Mouse (Mus musculus) gastrocnemius, adult 8-10 months (tissue): ENCODE measurements around the gene Wsb2. TPM values are rescaled to one million over a fixed set of nuclear protein-coding genes. Genes with fewer than 3 reads are reported as not detected.
A peak's percentile ranks its signal among the peaks of the same experiment; 100 is the strongest.
"Not testable (repeated sequence)": the region's sequence is repeated elsewhere in the genome, so short reads cannot be mapped to it uniquely, and the experiment has no call there.

Experiments
- DNase-seq, 2 experiments: peaks; one replicate each; pipeline ENCODE4 v3.0.0; 2022; ENCODE audit warnings: low spot score in 2 of 2
- total RNA-seq, 4 experiments: library from RNA; stranded (reverse); gene quantifications; 2 replicates each; pipeline ENCODE4 v1.2.4; 2022

Gene Wsb2
- total RNA-seq: 100 to 1,000 TPM in 3 of 4 experiments, 10 to 100 TPM in 1; 94.3 to 146 (median 115) TPM

DNA sequence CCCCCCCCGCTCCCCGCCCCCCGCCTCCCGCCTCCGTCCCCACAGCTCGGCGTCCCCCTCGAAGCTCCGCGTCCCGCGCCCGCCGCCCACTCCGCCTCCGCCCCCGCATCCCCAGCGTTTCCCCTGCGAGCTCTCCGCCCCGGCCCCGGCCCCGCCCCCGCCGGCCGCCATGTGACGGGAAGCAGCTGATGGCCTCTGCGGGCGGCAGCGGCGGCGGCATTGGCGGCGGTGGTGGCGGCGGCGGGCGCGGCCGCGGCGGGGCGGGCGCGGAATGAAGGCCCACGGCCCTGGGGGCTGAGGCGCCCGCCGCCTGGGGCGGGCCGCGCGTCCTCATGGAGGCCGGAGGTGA is at the start of gene Wsb2:
Wsb2 (plus strand) TSS at position 176 of the 349 bp plus-strand sequence.
- peak; percentile 68 to 69 for DNase-seq

DNA sequence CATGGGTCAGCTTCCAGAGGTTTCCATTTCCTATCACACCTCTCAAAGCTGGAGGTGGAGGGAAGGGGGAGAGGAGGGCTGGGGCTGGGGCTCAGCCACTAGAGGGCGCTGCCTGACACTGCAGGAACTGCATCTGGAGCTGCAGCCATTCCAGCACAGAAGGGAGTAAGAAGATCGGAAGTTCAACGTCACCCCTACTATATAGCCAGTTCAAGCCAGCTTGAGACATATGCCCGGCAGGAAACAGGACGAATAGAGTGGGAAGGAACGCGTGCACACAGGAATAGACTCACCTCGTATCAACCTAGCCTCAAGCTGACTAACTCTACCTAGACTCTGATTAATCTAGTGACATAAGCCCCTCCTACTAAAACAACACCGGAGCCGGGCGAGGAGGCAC is 49.4 kb upstream of the Wsb2 start:
- peak; percentile 41 to 46 for DNase-seq

DNA sequence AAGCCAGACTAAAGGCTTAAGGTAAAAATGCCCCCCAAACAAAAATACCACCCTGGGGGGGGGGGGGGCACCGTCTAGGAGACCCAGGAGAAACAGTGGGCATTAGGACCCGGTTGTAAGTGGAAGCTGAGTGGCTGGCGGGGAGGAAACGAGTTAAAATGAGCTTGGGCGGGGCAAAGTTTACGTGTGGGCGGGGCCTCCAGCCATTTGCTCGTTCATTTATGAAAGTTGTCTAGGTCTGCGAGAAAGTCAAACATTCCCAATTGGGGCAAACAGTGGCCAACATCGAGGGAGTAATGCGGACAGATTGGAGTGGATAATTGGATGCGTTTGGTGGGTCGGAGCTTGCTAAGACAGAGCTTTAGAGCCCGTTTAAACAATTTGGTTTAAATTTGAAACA is 43.7 kb upstream of the Wsb2 start:
- DNase-seq: peak; percentile 45 to 50

DNA sequence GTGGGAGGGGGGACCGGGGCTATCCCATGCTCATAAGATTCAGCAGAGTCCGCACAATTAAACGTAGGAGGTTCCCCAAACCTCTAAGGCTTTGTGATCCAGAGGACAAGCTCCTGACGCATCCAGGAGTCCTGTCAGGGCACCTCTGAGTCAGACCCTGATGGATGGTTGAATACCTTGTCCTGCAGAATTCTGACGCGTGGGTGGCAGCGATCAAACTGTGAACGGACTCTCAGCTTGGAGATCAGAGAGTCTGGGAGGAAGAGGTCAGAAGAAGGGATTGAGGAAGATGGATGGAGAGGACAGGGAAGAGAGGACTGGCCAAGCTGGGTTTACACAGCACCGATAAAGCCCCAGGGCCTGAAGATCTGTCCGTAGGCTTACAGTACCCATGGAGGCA is 43.2 kb upstream of the Wsb2 start:
- no peak for DNase-seq

DNA sequence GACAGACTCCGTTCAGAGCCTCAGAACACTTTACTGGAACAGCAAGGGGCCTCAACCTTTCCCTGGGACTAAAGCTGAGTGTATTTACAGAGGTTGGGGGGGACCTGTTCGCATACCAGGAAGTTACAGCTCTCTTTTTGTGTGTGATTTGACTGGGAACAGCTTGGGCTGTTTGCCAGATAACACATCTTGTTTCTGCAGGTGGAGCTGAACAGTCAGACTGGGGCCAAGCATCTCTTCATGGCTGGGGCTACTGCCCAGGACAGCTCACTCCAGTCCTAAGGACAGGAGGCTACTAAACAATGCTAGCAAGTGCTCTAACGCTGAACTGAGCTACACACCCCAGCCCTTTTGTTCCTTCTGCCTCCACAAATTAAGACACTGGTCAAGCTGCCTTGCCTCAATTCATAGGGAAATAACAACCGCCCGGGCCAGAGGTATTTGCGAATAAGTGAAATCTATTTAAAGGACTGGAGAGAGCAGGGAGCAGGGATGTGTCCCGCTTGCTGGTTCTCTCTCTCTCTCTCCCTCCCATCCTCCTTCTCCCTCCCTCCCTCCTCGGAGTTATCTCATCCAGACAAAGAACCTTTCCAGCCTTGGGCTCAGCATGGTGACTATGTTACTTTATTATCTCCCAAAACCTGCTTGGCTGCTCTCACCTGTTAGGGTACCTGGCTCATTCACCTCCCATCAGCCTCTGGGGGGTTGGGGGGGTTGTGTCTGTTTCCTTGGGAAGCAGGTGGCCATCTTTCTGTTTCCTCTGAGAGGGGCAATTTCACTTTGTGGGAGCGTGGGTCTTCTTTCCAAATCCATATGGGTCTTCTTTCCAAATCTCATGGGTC is 42.3 kb upstream of the Wsb2 start:
- DNase-seq: no peak

DNA sequence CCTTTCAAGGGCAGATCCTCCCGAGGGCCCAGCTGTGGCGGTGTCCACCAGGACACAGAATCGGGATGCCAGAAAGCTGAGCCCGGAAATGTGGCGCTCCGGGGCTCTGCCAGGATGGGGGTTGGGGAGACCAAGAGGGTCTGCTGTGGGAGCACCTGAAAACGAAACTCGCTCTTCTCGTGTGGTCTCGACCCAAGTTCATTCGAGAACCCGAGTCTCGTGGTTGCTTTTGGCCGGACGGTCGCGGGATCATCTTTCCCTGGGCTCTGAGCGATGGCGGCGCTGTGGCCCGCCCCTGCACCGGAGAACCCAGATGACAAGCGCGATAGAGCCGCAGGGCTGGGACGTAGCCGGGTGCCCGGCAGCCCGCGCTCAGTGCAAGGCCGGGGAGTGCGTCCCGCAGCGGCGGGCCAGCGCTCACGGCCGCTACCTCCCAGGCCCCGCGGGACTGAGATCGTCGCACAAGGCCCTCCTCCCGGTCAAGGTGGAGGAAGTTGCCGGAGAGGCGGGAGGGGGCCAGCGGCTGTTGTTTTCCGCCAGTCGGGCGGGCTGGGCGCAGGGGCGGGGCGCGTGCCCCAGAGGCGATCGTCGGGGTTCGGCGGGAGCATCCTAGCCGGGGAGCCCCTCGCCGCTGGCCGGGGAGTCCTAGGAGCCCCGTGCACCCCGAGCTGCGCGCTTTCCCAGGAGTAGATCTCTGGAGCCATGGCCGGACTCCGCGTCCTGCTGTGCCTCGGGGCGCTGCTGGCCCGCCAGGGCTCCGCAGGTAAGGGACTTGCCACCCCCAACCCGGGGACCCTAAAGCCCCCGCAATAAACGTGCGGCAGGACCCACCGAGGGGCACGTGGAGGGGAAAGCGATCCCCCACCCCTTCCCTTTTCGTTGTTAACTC is 38.1 kb upstream of the Wsb2 start, which contains the start of gene Vsig10:
Vsig10 (plus strand) TSS at position 343 of the 889 bp plus-strand sequence.
- peak; percentile 60 to 71 for DNase-seq

DNA sequence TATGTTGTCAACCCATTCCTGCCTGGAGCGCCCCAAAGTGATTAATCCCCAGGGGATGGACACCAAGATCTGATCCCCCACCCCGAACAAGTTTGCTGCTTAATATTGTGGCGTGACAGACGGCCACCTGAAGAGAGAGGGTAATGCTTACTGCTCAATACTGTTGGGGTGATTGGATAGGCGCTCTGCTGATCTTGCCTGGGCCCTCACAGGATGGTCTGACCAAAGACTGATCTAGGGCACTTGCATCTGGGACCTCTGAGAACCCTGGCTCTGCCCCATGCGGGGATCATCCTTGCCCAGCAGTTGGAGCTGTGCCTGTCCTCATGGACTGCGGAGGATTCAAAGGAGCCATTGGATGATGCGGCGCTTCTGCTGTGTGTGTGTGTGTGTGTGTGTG is 33.4 kb upstream of the Wsb2 start:
- DNase-seq: no peak

DNA sequence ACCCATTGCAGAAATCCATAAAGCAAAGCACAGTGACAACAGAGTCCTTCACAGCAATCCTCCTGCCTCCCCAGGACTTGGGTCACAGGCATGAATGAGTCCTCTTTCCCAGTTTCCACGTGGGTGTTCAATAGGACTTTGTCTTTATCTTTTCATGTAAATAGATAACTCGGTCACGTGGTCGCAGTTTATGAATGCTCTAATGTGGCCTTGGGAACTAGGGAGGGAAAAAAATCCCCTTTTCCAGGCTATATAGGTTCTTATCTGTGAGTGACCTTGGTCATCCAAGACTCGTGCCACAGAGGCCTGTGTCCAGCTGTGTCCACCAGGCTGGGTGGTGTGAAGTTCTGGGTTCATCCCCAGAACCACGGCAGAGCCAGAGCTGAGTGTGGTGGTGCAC is 30.7 kb upstream of the Wsb2 start:
- DNase-seq: no peak

DNA sequence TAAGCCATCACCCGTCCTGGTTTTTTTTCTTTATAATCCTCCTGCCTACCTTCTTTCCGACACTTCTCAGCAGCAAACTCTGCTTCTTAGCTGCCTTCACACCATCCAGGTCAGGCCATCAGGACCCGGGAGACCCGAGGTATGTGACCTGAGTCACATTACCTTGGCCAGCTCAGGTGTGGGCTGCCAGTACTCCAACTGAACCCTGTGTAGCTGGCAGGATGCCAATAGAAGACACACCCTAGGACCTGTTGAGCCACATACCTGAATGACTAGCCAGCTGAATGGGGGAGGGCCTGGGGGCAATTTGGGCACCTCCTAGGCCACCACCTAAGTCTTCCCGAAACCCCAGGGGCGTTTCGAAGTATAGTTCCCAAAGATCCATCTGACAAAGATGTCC is 26.6 kb upstream of the Wsb2 start:
- DNase-seq: no peak

DNA sequence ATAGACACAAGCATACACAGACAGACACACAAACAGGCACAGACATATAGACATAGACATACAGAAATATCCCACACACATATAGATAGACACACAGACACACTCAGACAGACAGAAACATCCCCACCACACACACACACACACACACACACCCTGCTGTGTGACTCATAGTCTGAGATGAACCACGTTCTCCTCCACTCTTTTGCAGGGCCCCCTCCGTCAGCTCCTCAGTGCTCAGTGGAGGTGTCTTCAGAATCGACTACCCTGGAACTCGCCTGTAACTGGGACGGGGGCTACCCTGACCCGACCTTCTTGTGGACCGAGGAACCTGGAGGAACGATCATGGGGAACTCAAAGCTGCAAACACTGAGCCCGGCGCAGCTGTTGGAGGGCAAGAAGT is 19.1 kb upstream of the Wsb2 start:
- no peak for DNase-seq

DNA sequence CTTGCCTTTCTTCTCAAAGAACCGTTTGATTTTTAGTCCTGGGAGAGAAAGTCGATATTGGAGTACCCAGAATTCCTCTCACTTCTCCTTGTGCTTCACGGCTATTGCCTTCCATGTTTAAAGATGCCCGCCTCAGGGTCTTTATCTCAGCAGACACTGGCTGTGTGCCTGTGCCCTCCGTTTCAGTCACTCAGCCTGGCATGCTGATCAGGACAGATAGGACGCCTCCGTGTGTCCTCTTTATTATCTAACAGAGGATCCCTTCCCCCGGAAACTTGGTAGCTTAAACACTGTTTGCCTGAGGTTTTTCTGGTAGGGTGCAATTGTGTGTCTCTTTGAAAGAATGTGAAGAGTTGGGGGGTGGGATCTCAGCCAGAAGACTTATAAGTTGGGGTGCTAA is 18.6 kb upstream of the Wsb2 start:
- DNase-seq: no peak

DNA sequence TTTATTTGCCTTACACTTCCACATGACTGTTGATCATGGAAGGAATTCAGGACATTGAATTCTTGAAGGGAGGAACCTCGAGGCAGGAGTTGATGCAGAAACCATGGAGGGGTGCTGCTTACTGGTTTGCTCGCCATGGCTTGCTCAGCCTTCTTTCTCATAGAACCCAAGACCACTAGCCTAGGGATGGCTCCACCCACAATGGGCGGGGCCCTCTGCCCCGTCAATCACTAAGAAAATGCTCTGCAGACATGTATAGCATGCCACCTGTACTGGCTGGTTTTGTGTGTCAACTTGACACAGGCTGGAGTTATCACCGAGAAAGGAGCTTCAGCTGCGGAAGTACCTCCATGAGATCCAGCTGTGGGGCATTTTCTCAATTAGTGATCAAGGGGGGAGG is 17.0 kb upstream of the Wsb2 start:
- no peak for DNase-seq

DNA sequence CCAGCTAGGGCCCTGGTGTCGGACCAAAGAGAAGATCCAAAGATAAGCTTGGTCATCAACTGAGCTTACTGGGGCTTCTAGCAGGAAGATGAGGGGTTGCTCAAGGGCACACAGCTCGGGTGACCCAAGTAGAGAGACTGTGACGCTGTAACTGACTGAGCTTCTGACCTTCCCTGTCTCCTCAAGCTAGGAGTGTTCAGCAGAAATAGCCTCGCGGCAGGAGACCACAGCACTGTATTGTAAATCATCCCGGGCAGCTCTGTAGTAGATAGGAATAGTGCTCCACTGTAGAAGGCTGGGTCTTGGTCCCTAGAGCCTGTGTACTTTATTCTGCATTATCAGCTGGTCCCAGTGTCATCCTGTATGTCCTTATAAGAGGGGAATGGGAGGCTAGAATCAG is 15.2 kb upstream of the Wsb2 start:
- no peak for DNase-seq

DNA sequence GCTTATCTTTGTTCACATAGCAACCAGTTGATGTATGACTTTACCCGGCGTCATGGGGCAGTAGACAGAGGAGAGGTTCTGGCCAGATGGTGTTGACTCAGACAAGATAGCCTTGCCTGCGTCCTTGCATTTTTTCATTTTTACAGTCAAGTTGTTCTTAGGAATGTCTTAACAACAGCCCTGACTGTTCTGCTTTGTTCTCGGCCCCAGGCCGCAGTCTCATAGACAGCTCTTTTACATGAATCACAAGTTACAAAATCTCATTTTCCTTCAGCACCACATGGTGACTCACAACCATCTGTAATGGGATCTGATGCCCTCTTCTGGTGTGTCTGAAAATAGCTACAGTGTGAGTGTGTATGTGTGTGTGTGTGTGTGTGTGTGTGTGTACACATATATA is 12.6 kb upstream of the Wsb2 start:
- DNase-seq: not testable (repeated sequence)

DNA sequence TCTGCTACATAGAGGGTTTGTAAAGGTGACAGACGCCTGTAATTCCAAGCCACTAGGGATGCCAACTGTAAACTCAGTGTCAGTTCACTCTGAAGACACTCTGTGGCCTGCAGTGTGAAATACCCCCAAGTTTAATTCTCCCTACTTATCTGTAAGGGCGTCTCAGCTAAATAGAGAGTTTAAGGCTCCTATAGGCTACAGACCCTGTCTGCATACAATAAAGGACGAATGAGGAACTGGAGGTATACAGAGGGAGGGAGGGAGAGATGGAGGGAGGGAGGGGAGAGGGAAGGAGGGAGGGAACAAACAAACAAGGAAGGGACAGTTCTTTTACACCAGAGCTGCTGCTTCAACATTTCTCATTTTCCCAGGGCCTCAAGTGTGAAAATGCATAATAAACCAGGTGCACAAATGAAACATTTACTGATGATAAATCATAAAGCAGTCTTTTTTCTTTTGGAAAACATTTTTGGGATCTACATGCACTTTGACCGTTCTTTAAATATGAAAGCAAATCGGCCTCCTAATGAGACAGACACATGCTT is 11.6 kb upstream of the Wsb2 start:
- DNase-seq: no peak

DNA sequence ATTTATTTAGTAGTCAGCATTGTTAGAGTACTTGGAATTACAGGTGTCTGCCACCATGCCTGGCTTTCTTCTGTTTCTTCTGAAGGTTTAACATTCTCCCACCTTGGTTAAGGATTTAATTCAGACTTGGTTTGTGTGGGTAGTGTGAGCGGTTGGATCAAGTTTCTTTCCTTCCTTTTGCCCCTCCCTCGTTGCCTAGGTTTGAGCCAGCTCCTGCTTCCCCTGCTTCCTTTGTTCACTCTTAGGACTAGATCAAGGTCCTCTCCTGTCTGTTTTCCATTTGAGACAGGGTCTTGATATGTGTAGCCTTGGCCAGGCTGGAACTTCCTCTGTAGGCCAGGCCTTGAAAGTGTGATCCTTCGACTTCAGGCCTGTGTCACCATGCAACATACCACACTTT is 10.8 kb upstream of the Wsb2 start:
- DNase-seq: no peak

DNA sequence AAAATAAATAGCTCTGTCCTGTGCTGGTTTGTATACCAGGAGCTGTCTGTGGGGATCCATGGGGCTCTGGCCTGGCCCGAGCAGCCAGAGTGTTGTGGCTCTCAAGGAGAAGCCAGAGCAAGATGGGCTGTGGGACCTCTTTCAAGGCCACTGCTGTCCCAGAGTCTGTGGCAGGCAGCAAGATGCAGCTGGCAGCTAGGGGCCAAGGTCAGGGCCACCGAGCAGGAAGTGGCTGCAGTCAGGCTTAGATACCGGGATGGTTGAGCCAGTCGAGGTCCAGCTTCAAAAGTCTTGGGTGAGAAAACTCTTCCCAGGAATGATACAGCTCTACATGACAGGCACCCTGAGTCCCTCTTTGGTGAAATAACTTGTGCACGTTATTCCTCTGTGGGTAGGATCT is 10.1 kb upstream of the Wsb2 start:
- no peak for DNase-seq

DNA sequence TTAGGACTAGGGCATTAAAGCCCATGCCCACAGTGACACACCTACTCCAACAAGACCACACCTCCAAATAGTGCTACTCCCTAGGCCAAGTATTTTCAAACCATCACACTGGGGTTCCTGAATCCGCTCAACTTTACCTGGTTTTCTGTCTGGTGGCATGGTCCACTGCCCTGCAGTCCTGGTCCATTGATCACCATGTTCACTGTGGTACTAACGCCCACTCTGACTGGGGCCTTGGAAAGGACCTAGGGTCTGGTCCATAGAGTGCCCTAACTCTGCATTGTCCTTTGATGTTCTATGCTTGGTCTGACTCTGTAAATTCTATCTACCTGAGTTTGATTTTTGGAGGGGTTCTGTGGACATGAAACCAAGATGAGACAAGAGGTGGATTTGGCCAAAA is 9.3 kb upstream of the Wsb2 start:
- no peak for DNase-seq

DNA sequence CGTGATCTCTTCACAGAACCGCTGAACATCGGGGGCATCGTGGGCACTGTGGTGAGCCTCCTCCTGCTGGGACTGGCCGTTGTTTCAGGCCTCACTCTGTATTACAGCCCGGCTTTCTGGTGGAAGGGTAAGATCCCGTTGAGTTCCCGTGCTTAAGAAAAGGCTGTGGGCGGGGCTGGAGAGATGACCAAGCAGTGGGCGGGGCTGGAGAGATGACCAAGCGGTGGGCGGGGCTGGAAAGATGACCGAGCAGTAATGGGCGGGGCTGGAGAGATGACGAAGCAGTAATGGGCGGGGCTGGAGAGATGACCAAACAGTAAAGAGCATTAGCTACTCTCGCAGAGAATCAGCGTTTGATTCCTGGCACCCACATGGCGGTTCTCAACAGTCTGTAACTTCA is 8.8 kb upstream of the Wsb2 start:
- peak; percentile 49 to 59 for DNase-seq

DNA sequence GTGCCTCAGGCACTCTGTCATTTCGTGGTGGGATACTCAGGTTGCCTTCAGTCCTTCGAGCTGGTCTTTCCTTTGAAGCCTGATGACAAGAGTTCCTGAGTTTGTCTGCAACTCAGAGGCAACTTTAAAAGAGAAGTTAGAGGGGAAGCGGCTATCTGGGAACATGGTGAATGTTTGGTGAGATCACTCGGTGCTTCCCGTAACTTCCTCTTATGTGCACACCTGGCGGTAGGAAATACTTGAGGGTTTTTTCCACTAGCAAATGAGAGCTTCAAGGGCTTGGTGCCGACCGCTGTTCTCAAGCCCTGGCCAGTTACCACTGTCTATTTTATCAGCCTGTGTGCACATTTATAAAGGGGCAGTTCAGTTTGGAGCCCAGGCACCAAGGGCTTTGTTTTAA is 3.0 kb upstream of the Wsb2 start:
- DNase-seq: no peak

DNA sequence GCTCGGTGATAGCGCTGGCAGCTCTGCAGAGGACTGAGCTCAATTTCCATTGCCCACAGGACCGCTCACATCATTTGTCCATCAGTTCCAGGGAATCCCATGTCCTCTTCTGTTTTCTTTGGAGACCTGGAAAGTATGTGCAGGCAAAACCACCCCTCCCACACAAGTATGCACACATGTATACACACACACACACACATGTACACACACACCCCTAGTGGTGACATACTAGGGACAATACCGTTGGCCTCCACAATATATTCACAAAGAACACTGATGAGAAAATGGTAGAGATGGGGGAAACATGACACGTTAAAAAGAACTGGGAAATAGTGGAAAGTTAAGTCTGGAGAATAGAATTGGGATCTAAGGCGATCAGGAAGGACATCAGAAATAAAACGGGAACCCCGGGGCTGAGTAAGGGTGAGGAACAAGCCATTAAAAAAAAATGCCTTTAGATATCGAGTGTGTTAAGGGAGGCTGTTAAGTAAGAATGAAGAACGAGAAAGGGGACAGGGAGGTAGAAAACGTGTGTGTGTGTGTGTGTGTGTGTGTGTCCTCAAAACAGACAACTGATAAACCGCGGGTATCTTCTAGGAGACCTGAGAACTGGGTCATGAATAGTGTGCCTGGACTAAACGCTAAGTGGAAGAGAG is 1.3 kb upstream of the Wsb2 start:
- DNase-seq: no peak
